Comparison of ENCODE assay signal across 8 mouse cellular contexts in genomic region chr14:21499631-21500153, GRCm38 (mm10). TPM values are rescaled to one million over a fixed set of nuclear protein-coding genes. Genes with fewer than 3 reads are reported as not detected.
DNase-seq lines count a peak whose midpoint lies in the region; ATAC-seq and TF ChIP-seq lines count a peak whose summit lies in the region.

No protein-coding gene starts in this region.

- no peaks in the 10 kb centered on the region for H3K9me3 ChIP-seq in forebrain, postnatal 0 days (ENCODE audit: low read length)
- no peaks in the 10 kb centered on the region for H3K9me3 ChIP-seq in hindbrain, embryonic 16.5 days (ENCODE audit: control insufficient read depth, low read length)

- H3ac ChIP-seq in myocyte (ENCODE audit: control insufficient read depth, insufficient read length): peak overlapping the region; percentile 56

- peak; percentile 19 for ATAC-seq in forebrain, postnatal 0 days
- peak; percentile 3 for ATAC-seq in hindbrain, embryonic 16.5 days

- peak overlapping the region; percentile 84 for H3K4me3 ChIP-seq in forebrain, postnatal 0 days (ENCODE audit: low read depth, low read length)
- H3K4me3 ChIP-seq in hindbrain, embryonic 16.5 days (ENCODE audit: low read length): peak overlapping the region; percentile 94
- peak overlapping the region; percentile 47 for H3K4me3 ChIP-seq in myocyte

- peak; percentile 86 for DNase-seq in cerebellum, postnatal 14 days
- DNase-seq in cerebellum, adult 11 months: no peak
- DNase-seq in adrenal gland, postnatal 14 days: peak; percentile 82
- DNase-seq in forebrain, postnatal 0 days: no peak
- peak; percentile 68 for DNase-seq in liver
- peak; percentile 56 for DNase-seq in splenic B cell, adult 2 months (ENCODE audit: low read depth, low spot score)

- no peaks in the 10 kb centered on the region for H3K27me3 ChIP-seq in forebrain, postnatal 0 days (ENCODE audit: insufficient read depth, low read length)
- H3K27me3 ChIP-seq in hindbrain, embryonic 16.5 days (replicated peaks; ENCODE audit: control insufficient read depth, insufficient read depth, low read length): no peaks in the 10 kb centered on the region
- no peaks in the 10 kb centered on the region for H3K27me3 ChIP-seq in myocyte (ENCODE audit: control insufficient read depth, insufficient read depth, insufficient read length)
- no peaks in the 10 kb centered on the region for H3K27me3 ChIP-seq in splenic B cell, adult 2 months (ENCODE audit: control insufficient read depth, insufficient read depth, low read length, poor library complexity, severe bottlenecking)

- TF ChIP-seq CTCF in forebrain, postnatal 0 days (IDR thresholded peaks at IDR 0.05; ENCODE audit: low read depth): no peak

- H3K36me3 ChIP-seq in forebrain, postnatal 0 days (ENCODE audit: insufficient read depth): no peaks in the 10 kb centered on the region
- no peaks in the 10 kb centered on the region for H3K36me3 ChIP-seq in hindbrain, embryonic 16.5 days (ENCODE audit: control insufficient read depth, insufficient read depth, low read length)
- H3K36me3 ChIP-seq in myocyte (ENCODE audit: control insufficient read depth, insufficient read depth): no peaks in the 10 kb centered on the region
- H3K36me3 ChIP-seq in splenic B cell, adult 2 months (ENCODE audit: control insufficient read depth, insufficient read depth, low read length, poor library complexity, severe bottlenecking): no peaks in the 10 kb centered on the region

- peak overlapping the region; percentile 99 for H3K9ac ChIP-seq in forebrain, postnatal 0 days
- peak overlapping the region; percentile 99 for H3K9ac ChIP-seq in hindbrain, embryonic 16.5 days (ENCODE audit: low read depth, low read length)

- peaks cover 19% of the 10 kb centered on the region for H3K79me2 ChIP-seq in myocyte (ENCODE audit: control insufficient read depth, insufficient read depth)

- peak overlapping the region; percentile 99 for H3K27ac ChIP-seq in forebrain, postnatal 0 days (ENCODE audit: low read depth, low read length)
- H3K27ac ChIP-seq in hindbrain, embryonic 16.5 days (ENCODE audit: low read depth, low read length): peak overlapping the region; percentile 98

- 1% methylated on average over 46 of the region's 57 CpGs for WGBS in forebrain, postnatal 0 days
- WGBS in hindbrain, embryonic 16.5 days: under 1% methylated on average over 34 of the region's 57 CpGs

- peaks cover 10% of the 10 kb centered on the region; the same call in 1 of the 2 replicates for H3K4me1 ChIP-seq in forebrain, postnatal 0 days (ENCODE audit: insufficient read depth)
- peaks cover 23% of the 10 kb centered on the region for H3K4me1 ChIP-seq in hindbrain, embryonic 16.5 days (ENCODE audit: control insufficient read depth, insufficient read depth, low read depth, low read length)

- TF ChIP-seq POLR2A in myocyte (IDR thresholded peaks at IDR 0.05; ENCODE audit: insufficient read length, low read depth): peak; percentile 38

- H3K4me2 ChIP-seq in forebrain, postnatal 0 days (ENCODE audit: low read depth): peak overlapping the region; percentile 90
- H3K4me2 ChIP-seq in hindbrain, embryonic 16.5 days (ENCODE audit: low read length): peak overlapping the region; percentile 88
- H3K4me2 ChIP-seq in myocyte (ENCODE audit: low read depth): peak overlapping the region; percentile 91

TF ChIP-seq in myocyte, 11 proteins besides CTCF, POLR2A, EP300 and RAD21:
- no peak for TF ChIP-seq CEBPB (IDR thresholded peaks at IDR 0.05; ENCODE audit: insufficient read depth, poor library complexity, severe bottlenecking)

RNA-seq across cellular contexts. Expression of gene Kat6b, which starts 18.5 kb away (rescaled TPM):
- 43.4 and 45.3 TPM in 2 replicates for total RNA-seq in adrenal gland, postnatal 14 days (2021)
- 29.9 and 35.8 TPM in 2 replicates for total RNA-seq in forebrain, postnatal 0 days (2014; rRNA removed)
- 10.0 and 16.9 TPM in 2 replicates for polyA plus RNA-seq in forebrain, postnatal 0 days (2015; fragmentation: Nextera tagmentation; extraction: Ambion mirVana)
- 14.2 and 16.0 TPM in 2 replicates for polyA plus RNA-seq in hindbrain, embryonic 16.5 days (2015; fragmentation: Nextera tagmentation; extraction: Ambion mirVana)
- 3.9 TPM for polyA plus RNA-seq in myocyte (2012; fragmentation: generic; extraction: Trizol)

Comparison
In these comparisons a context has a peak if more than half of its experiments do, and no peak if none do; other contexts are left out.
1. DNase-seq: peak in cerebellum, postnatal 14 days (2 of 2), adrenal gland, postnatal 14 days (single experiment), liver (single experiment) and splenic B cell, adult 2 months (single experiment); none in cerebellum, adult 11 months (single experiment) and forebrain, postnatal 0 days (single experiment).
2. Peak in every context shown above with its lines, with median percentiles within 50 percentile points of each other: H3K4me2 ChIP-seq and H3K4me3 ChIP-seq.